Mouse (Mus musculus) adrenal gland, adult 2 months (tissue): ENCODE measurements around the gene Hs3st3a1. TPM values are rescaled to one million over a fixed set of nuclear protein-coding genes. Genes with fewer than 3 reads are reported as not detected.

ENCODE experiments used
- DNase-seq: peaks from one replicate; pipeline ENCODE4 v3.0.0; 2021
- long read RNA-seq: library from polyadenylated mRNA; stranded (forward); transcript quantifications from one replicate; pipeline ENCODE4 v2.0.0, GENCODE M21; 2021
- polyA plus RNA-seq: library from polyadenylated mRNA; depleted of rRNA; stranded (reverse); fragments of >200 nt; gene quantifications from 2 replicates; pipeline ENCODE4 v1.2.3, GENCODE M21; 2012; rRNA removed
- total RNA-seq, 2 experiments: library from RNA; stranded (reverse); gene quantifications; 2 replicates each; pipeline ENCODE4 v1.2.3; 2021

Hs3st3a1 gene
- under 1 TPM; 0.17 to 0.48 TPM for total RNA-seq
- 0.20 and 0.26 TPM in 2 replicates for polyA plus RNA-seq
- long read RNA-seq: 0 reads

DNA sequence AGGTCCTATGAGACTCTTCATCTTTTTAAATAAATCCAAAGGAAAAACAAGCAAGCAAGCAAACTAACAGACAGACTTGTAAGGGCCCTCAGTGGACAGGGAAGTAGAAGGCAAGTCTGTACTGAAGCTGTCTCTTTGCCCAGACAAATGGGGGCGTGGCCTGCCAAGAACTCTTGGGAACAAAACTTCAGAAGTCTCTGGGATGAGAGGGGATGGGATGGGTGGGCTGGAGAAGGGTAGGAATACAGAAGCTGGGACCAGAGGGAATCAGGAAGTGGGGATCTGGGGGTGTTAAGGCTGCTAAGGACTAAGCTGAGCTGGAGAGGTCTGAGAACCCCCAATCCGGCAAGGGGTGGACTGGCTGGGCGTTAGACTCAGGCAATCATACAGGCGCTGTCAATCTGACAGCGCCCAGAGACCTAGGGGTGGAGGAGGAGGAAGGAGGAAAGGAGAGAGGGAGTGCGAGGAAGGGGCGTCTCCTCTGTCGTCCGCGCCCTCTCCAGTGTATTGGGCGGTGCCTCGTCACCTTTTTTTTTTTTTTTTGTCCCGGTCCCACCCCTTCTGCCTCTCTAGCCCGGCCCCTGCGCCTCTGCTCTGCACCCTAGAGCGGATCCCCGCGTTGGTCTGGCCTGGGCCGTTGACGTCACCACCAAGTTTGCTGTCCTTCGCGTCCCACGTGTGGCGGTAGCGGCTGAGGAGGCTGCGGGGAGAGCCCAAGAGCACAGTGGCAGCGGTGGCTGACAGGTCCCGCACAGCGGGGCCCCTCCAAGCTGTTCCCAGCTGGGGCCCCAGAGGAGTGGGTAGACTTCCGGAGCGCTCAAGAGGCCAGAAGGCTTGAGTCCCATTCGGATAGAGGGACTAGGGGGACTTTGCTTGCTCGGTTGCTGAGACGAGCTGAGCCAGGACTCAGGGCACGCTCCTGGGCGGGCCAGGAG lies at the start of gene Hs3st3a1:
Gene Hs3st3a1 (plus strand): TSS at position 722 of the 935 bp plus-strand sequence.
- peak; percentile 85 for DNase-seq

DNA sequence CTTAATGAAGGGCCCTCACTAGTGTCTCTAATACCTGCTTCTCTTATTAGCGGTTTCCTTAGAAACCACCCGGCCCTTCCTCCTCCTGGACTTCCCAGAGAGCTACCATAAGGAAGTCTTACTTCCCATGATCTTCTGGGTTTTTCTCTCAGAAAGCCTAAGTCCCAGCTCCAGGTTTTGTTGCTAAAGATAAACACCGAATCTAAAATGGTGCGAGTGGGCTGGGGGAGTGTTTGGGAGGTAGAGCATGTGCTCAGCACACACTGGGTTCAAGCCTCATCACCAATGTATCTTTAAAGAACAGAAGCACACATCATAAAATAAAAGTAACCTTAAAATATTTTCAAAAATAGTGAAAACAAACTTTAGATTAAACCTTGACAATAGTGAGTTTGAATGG lies 48.8 kb upstream of the Hs3st3a1 start:
- no peak for DNase-seq

DNA sequence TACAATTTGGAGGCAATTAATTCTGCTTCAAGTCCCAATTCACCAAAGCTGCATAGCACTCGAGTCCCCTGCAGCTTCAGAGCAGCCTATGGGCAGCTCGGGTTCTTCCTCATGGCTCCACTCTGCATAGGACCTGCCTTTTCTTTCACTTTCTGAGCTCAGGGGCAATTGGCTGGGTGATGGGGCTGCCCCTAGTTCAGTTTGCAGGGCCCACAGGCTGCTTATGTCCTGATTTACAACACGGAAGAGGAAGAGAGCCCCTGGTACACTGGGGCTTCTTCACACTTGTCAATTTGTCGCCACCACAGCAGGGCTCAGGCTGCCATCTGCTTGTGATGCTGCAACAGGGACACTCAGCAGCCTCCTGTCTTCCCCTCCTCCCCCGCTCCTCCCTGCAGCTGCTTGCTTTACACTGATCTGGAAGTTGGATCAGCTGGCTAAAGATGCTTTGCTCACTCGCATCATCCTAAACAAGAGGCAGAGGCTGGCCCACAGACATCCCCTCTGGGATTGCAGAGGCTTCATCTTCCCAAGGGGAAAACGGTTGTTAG lies 38.7 kb upstream of the Hs3st3a1 start:
- no peak for DNase-seq

DNA sequence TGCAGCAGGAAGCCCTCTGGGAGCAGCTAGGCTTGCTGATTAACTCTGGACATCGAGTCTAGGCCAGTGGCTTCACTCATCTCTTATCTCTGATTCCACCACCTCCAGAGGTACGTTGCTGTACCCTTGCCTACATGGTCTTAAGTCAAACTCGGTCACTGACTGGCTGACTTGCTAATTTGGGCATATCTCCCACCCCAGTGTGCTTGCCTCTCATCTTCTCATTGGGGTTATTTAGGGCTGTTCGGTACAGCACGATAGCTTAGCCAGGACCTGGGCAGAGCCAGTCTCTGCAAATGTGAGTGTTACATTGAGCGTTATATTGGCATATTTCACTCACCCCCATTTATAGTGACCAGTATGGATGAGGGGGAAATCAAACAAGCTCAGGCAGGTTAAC lies 38.2 kb upstream of the Hs3st3a1 start:
- DNase-seq: no peak

GRCm38 (mm10) chr11:64397612-64398011 lies 37.5 kb upstream of the Hs3st3a1 start:
- no peak for DNase-seq

GRCm38 (mm10) chr11:64400534-64401093 lies 34.5 kb upstream of the Hs3st3a1 start:
- no peak for DNase-seq

DNA sequence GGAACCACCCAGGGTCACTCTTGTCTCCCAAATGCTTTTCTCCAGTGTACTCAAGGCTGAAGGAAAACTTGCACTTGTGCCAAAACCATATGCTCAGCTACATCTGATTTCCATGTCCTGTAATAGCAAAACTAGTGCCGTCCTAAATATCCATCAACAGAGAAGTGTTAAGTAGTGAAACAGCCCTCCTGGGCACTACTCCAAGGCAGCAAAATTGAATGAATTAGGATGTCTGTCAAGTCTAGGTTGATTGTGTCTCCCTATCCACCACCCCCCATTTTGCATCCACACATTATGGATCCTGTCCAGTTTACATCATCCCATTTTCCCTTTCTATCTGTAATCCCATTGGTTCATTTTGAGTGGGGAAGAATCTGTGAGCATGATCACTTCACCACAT lies 16.2 kb upstream of the Hs3st3a1 start:
- no peak for DNase-seq

DNA sequence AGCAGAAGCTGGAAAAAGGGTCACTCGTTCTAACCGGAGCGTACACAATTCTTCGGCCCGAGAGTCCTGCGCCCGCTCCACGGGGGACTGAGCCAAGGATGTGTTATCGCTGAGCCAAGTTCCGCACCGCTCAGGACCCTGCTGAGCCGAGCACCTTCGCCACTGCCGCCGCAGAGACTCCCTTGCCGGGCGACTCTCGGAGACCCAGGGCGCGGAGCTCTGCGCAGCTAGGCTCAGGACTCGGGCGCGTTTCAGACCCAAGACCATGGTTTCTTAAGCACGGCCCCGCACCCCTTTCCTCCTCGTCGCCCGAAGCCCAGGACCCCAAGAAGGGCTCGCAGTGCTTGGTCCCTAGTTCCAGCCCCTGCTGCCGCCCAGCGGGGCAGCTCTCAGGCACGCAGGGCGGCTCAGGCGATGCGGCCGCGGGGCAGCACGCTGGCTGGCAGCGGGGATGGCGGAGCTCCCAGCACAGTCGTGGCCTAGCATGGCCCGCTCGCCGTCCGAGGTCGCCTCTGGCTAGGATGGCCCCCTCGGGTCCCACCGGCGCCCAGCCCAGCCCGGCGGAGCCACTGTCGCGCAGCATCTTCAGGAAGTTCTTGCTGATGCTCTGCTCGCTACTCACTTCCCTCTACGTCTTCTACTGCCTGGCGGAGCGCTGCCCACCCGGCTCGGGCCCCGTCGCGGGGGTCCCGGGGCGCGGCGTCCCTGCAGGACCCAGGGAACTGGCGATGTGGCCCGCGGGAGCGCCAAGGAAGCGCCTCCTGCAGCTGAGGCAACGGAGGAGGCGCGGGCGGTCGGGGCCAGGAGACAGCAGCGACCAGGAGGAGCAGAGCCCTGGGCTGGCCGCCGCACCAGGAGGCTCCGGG lies 647 bp downstream of the Hs3st3a1 start:
- peak; percentile 54 for DNase-seq

DNA sequence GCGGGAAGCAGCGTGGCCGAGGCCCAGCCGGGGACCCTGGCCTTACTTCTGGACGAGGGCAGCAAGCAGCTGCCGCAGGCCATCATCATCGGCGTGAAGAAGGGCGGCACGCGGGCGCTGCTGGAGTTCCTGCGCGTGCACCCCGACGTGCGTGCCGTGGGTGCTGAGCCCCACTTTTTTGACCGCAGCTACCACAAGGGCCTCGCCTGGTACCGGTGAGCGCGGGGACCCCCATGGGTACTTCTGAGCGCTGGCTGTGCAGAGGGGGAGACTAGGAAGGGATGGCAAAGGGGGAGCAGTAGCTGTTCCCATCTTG lies 1.2 kb downstream of the Hs3st3a1 start, which contains the start of gene F930015N05Rik:
Gene F930015N05Rik (minus strand): TSS at position 242 of the 316 bp plus-strand sequence.
- no peak for DNase-seq

DNA sequence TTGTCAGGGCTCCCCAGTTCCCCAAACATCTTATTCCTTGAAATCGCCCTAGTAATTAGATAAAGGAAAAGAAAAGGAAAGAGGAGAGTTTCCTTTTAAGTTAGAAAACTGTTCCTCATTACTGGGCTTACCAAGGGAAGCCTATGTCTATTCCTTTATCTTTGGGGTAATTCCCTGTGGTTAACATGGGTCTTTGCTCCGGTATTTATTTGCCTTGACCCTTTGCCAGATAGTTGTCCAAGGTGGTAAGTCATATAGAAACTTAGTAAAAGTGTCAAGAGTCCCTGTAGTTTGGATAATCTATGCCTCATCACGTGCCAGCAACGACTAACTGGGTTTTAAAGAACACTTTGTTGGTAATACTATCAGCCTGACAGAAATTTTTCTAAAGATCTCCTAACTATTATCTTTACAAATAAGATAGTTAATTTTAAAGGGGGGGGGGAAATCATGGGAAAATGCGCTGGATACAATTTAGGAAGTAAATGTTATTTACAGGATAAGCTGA lies 1.7 kb downstream of the Hs3st3a1 start:
- no peak for DNase-seq

DNA sequence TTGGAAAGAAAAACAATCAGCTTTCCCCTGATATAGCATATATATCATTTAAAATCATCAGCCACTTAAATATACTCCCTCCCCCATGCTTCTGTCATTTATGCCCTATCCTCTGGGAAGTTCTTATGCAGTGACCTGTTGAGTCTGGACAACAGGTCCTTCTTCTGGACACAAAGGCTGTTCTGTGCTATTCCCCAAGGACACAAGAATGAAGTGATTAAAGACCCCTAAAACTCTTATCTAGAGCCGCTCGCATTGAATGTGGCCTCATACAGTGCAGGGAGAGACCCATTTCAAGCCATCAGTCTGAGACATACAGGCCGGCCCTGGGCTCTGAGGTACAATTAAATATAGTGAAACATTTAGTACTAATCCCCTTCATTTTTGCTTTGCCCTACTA lies 2.6 kb downstream of the Hs3st3a1 start:
- DNase-seq: no peak

GRCm38 (mm10) chr11:64438909-64439308 lies 3.8 kb downstream of the Hs3st3a1 start:
- no peak for DNase-seq

GRCm38 (mm10) chr11:64442119-64442518 lies 7.0 kb downstream of the Hs3st3a1 start:
- DNase-seq: peak; percentile 20

DNA sequence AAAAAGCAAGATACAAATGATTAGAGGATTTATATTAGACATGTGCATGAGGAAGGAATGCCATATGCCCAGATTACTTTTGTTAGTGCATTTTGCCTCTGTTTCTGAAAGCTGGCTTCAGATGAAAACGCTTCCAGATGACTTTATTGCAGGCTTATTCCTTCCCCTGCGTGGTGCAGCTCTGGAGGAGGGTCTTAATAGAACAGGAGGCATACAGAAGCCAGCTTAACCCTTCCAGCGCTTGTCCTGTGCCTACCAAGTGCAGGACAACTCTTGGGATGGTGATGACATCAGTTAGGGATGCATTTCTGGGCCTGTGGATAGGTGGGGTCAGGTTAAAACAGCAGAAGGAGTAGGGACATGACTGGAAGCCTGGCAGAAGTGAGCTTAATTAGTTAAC lies 7.6 kb downstream of the Hs3st3a1 start:
- DNase-seq: no peak

DNA sequence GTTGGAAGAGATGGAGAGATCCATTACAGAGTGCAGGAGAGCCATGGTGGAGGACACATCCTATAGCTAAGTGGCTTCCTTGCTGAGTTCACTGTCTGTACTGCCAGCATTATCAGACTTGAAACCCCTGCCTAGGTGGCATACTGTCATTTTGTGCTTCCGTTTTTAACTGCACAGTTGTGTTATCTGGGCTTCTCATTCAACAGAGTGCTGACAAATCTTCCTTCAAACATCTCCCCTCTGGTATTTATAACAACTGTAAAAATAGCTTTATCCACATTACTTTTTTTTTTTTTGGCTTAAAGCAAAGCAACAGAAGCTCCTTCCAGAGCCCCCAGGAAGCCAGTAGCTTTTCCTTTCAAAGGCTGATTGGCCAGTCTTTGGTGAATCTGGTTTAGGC lies 10.1 kb downstream of the Hs3st3a1 start:
- DNase-seq: no peak

GRCm38 (mm10) chr11:64448586-64449315 lies 13.6 kb downstream of the Hs3st3a1 start:
- DNase-seq: no peak

DNA sequence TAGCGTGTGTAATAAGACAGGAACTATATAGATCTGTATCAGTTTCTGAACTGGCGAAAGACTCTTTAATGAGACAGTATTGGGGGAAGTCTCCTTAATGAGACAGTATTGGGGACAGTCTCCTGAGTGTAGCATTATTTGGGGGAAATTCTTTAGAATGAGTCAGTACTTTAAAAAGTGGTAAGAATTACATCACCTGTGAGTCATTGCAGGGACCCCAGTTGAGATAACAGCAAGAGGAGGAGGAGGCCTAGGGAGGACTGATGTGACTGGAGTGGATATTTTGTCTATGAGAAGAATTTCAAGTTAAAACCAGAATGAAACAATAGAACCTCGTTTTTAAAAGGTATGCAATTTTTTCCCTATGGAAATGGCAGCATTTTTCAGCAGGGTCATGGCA lies 26.6 kb downstream of the Hs3st3a1 start:
- no peak for DNase-seq

DNA sequence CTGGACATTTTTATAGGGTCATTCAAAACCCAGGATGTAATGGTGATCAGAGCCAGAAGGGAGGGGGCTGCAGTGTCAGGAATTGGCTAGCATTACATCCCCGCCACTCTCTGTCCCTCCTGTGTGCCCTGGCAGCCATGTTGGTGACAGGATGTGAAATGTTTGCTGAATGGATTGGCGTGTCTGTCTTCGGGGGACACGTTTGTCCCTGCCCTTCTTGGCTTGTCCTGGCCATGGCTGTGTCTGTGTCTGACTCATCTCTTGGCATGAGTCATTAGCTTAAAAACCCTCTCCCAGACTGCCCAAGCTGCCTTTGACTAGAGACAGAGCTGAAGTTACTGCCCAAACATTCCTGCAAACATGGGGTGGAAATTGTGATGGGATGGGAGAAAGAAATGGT lies 33.6 kb downstream of the Hs3st3a1 start:
- peak; percentile 62 for DNase-seq

DNA sequence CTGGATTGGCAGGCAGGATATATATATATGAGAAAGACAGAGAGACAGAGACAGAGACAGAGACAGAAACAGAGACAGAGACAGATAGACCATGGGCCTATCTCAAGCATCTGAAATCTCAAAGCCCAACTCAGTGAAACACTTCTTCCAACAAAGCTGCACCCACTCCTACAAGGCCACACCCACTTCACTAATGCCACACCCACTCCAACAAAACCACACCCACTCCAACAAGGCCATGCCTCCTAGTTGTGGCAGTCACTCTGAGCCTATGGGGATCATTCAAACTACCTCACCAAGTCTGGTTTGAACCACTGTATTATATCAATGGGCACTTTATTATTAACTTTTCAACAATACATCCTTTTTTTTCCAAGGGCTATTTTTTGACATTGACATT lies 35.6 kb downstream of the Hs3st3a1 start:
- no peak for DNase-seq

DNA sequence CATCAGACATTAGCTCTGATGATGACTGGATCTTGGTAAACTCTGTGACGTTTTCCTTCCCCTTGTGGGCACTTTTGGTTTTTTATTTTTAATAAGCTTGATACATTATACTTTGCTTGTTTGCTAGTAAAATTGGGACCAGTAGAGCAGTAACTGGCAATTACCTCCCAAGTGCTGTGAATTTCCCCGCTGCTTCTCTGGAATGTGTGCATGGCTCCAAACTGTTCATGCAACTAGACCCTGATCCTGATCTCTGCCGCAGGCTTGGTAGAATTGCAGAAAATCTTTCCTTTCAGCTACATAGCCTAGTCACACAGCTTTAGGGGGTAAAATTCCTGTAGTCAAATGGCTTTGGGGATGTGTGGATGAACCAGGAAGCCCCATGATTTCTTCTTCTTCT lies 38.5 kb downstream of the Hs3st3a1 start:
- DNase-seq: no peak

- no peak for DNase-seq
These were observed 46.3 kb downstream of the Hs3st3a1 start for GRCm38 (mm10) chr11:64481445-64481844.
